Mouse (Mus musculus): ENCODE measurements at regions not wholly inside any gene's neighbourhood (a gene's known extent, or its start where the extent isn't known, plus 50 kb on each side); places are given as distances from the start of the nearest gene placed in this dataset.

GRCm38 (mm10) chr3:37997998-37998397, 273.7 kb upstream of the Gm5148 start:
- TF ChIP-seq CTCF (IDR thresholded peaks at IDR 0.05) = no peak
- no peak for TF ChIP-seq EP300 (IDR thresholded peaks at IDR 0.05)
